Mouse (Mus musculus): Measurements from ENCODE around the gene Fars2.

DNA sequence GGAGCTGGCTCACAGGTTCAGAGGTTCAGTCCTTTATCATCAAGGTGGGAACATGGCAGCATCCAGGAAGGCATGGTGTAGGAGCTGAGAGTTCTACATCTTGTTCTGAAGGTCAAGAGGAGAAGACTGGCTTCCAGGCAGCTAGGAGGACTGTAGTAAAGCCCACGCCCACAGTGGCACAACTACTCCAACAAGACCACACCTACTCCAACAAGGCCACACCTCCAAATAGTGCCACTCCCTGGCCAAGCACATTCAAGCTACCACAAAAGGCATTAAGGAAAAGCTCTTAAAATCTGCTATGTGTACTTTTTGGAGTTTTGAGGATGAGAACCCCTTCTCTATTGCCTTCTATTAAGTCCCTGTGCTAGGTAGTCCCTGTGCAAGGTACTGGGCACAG, 142.5 kb downstream of the Fars2 start:
- TF ChIP-seq CTCF (IDR thresholded peaks at IDR 0.05; ENCODE audit: low read depth) (no peak), EP300 (IDR thresholded peaks at IDR 0.05; ENCODE audit: low read depth) (no peak)

All from liver, postnatal 0 days (tissue).